Mouse (Mus musculus) testis, adult 2 months (tissue): ENCODE results near the gene Rae1. TPM values are rescaled to one million over a fixed set of nuclear protein-coding genes. Genes with fewer than 3 reads are reported as not detected.

Experiments
- H3K27ac ChIP-seq: fragments of 200-500 bp; 2 replicates; pipeline ENCODE4 v1.5.1; 2012; ENCODE audit warnings: low read depth, low read length; ENCODE audit not compliant: control insufficient read depth, insufficient read depth
- H3K27me3 ChIP-seq: fragments of 200-500 bp; 2 replicates; pipeline ENCODE4 v1.6.1; 2012; ENCODE audit warnings: mild to moderate bottlenecking, low read length, moderate library complexity; ENCODE audit not compliant: control insufficient read depth, insufficient read depth
- H3K36me3 ChIP-seq: fragments of 200-500 bp; 2 replicates; pipeline ENCODE4 v1.6.1; 2012; ENCODE audit warnings: mild to moderate bottlenecking, low read length; ENCODE audit not compliant: control insufficient read depth, insufficient read depth
- H3K4me1 ChIP-seq: fragments of 200-500 bp; 2 replicates; pipeline ENCODE4 v1.6.1; 2012; ENCODE audit warnings: low read length; ENCODE audit not compliant: control insufficient read depth, insufficient read depth
- H3K4me3 ChIP-seq: fragments of 200-500 bp; 2 replicates; pipeline ENCODE4 v1.5.1; 2012; ENCODE audit warnings: low read depth, mild to moderate bottlenecking, low read length, moderate library complexity, mixed read lengths; ENCODE audit not compliant: control insufficient read depth
- CTCF ChIP-seq: fragments of 200-500 bp; IDR thresholded peaks from 2 replicates; pipeline ENCODE4 v1.5.1; 2012; ENCODE audit warnings: low read depth, mild to moderate bottlenecking, inconsistent platforms, low read length, moderate library complexity; ENCODE audit not compliant: control insufficient read depth, insufficient read depth, insufficient replicate concordance
- POLR2A ChIP-seq: fragments of 200-500 bp; IDR thresholded peaks from 2 replicates; pipeline ENCODE4 v1.6.1; 2012; ENCODE audit warnings: low read depth, mild to moderate bottlenecking, inconsistent platforms, low read length, moderate library complexity; ENCODE audit not compliant: control insufficient read depth
- polyA plus RNA-seq: library from polyadenylated mRNA; depleted of rRNA; stranded (reverse); fragments of >200 nt; gene quantifications from 2 replicates; pipeline ENCODE4 v1.2.3, GENCODE M21; 2012

Rae1 gene
- polyA plus RNA-seq, 1 experiment, result 77.9 TPM

- H3K27ac ChIP-seq, result no peak overlapping the region
- no peak for TF ChIP-seq POLR2A
- TF ChIP-seq CTCF, result no peak
- no peak overlapping the region for H3K4me3 ChIP-seq
- no peaks in the 10 kb centered on the region for H3K36me3 ChIP-seq
- peaks cover 6% of the 10 kb centered on the region for H3K4me1 ChIP-seq
- no peaks in the 10 kb centered on the region for H3K27me3 ChIP-seq
Observed at GRCm38 (mm10) chr2:173027169-173027823, 27.4 kb downstream of the Rae1 start.

GRCm38 (mm10) chr2:173027824-173028495 is 28.0 kb downstream of the Rae1 start:
- no peak overlapping the region for H3K27ac ChIP-seq
- no peaks in the 10 kb centered on the region for H3K36me3 ChIP-seq
- no peak overlapping the region for H3K4me3 ChIP-seq
- no peaks in the 10 kb centered on the region; the same call in 1 of the 2 replicates for H3K4me1 ChIP-seq
- no peaks in the 10 kb centered on the region for H3K27me3 ChIP-seq
- TF ChIP-seq CTCF (no peak), POLR2A (no peak)

GRCm38 (mm10) chr2:173028508-173029031 is 28.7 kb downstream of the Rae1 start:
- Histone ChIP-seq H3K27ac (no peak overlapping the region), H3K4me3 (no peak overlapping the region), H3K36me3 (no peaks in the 10 kb centered on the region), H3K27me3 (no peaks in the 10 kb centered on the region), H3K4me1 (no peaks in the 10 kb centered on the region; the same call in 1 of the 2 replicates)
- TF ChIP-seq POLR2A, result no peak
- no peak for TF ChIP-seq CTCF

- Histone ChIP-seq H3K27ac (no peak overlapping the region), H3K4me1 (no peaks in the 10 kb centered on the region), H3K27me3 (no peaks in the 10 kb centered on the region), H3K4me3 (no peak overlapping the region), H3K36me3 (no peaks in the 10 kb centered on the region)
- TF ChIP-seq CTCF, result no peak
- TF ChIP-seq POLR2A, result no peak
Observed at GRCm38 (mm10) chr2:173030591-173031338, 30.8 kb downstream of the Rae1 start.

- H3K36me3 ChIP-seq, result no peaks in the 10 kb centered on the region
- H3K4me3 ChIP-seq, result no peak overlapping the region
- H3K4me1 ChIP-seq, result peaks cover 2% of the 10 kb centered on the region; the same call in 1 of the 2 replicates
- TF ChIP-seq POLR2A (no peak), CTCF (no peak)
- H3K27me3 ChIP-seq, result no peaks in the 10 kb centered on the region
- H3K27ac ChIP-seq, result no peak overlapping the region
Observed at GRCm38 (mm10) chr2:173033531-173033930, 33.6 kb downstream of the Rae1 start.

GRCm38 (mm10) chr2:173034998-173035397 is 35.1 kb downstream of the Rae1 start:
- TF ChIP-seq CTCF (no peak), POLR2A (no peak)
- no peaks in the 10 kb centered on the region for H3K36me3 ChIP-seq
- no peak overlapping the region for H3K4me3 ChIP-seq
- peaks cover 2% of the 10 kb centered on the region; the same call in 1 of the 2 replicates for H3K4me1 ChIP-seq
- no peak overlapping the region for H3K27ac ChIP-seq
- no peaks in the 10 kb centered on the region for H3K27me3 ChIP-seq

GRCm38 (mm10) chr2:173035653-173036052 is 35.7 kb downstream of the Rae1 start:
- H3K27ac ChIP-seq, result no peak overlapping the region
- TF ChIP-seq CTCF (no peak), POLR2A (no peak)

More at GRCm38 (mm10) chr2:173035653-173036052, 35.7 kb downstream of the Rae1 start:
- Histone ChIP-seq H3K4me3 (no peak overlapping the region), H3K4me1 (peaks cover 2% of the 10 kb centered on the region; the same call in 1 of the 2 replicates), H3K36me3 (no peaks in the 10 kb centered on the region), H3K27me3 (no peaks in the 10 kb centered on the region)
